Mouse (Mus musculus): ENCODE measurements around the gene Nfia.

- TF ChIP-seq CTCF (IDR thresholded peaks at IDR 0.05; ENCODE audit: insufficient read depth, low read length) (no peak), POLR2A (IDR thresholded peaks at IDR 0.05; ENCODE audit: borderline replicate concordance, extremely low read depth, low read depth, low read length) (no peak)
These were observed 140.0 kb downstream of the Nfia start for GRCm38 (mm10) chr4:97912560-97912959.

Data from lung, adult 2 months (tissue).